Mouse (Mus musculus): ENCODE measurements around the gene Ipp.

Gene Ipp

DNA sequence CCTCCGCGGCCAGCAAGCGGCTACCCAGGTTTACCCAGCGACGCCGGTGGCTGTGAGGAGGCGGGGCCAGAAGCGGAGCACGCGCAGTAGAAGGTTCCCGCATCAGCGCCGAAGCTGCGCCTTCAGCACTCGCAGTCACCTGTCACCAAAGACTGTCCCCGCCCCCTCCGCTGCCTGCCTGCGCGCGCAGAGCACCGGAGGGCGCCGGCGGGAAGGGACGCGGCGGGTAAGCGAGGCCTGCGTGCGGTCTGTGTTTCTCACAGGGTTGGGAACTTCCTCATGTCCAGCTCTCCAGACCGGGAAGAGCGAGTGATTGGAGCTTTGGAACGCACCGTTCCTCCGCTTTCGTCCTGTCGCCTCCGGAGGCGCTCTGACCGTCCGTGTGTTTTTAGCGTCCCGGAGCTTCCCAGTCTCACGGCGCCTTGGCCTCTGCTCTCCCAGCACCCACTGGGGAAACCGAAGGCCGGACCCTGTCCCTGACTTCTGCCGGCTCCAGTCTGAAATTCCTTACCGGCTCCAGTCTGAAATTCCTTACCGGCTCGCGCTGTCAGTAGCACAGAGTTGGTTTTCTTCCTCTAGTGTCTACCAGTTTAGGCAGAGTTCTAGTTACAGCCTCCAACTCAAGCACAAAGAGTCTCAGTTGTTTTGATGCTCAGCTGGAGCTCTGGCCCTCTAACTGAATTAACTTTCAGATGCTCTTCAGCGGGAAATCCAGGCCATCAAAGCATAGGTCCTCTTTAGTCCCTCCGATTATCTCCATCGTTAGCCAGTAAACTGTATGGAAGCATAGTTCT is at the start of gene Ipp:
Gene Ipp, plus strand, starts transcription at position 125 of the 794 bp plus-strand sequence.
- peak; percentile 95 for DNase-seq (ENCODE audit: low read depth, low spot score)

DNA sequence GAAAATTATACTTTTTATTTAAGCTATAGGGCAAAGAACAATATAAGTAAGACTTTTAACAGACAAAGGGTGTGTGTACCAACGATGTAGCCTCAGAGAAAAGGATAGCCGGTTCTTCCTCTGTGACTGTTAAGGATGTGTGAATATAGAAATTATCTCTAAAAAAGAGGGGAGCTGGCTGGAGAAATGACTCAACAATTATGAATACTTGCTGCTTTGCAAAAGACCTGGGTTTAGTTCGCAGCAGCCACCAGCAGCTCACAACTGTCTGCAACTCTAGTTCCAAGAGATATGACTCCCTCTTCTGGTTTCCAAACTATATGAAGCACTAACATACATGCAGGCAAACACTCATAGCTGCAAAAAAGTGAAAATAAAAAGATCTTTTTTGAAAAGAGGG is 45.4 kb upstream of the Ipp start:
- no peak for DNase-seq (ENCODE audit: low read depth, low spot score)

DNA sequence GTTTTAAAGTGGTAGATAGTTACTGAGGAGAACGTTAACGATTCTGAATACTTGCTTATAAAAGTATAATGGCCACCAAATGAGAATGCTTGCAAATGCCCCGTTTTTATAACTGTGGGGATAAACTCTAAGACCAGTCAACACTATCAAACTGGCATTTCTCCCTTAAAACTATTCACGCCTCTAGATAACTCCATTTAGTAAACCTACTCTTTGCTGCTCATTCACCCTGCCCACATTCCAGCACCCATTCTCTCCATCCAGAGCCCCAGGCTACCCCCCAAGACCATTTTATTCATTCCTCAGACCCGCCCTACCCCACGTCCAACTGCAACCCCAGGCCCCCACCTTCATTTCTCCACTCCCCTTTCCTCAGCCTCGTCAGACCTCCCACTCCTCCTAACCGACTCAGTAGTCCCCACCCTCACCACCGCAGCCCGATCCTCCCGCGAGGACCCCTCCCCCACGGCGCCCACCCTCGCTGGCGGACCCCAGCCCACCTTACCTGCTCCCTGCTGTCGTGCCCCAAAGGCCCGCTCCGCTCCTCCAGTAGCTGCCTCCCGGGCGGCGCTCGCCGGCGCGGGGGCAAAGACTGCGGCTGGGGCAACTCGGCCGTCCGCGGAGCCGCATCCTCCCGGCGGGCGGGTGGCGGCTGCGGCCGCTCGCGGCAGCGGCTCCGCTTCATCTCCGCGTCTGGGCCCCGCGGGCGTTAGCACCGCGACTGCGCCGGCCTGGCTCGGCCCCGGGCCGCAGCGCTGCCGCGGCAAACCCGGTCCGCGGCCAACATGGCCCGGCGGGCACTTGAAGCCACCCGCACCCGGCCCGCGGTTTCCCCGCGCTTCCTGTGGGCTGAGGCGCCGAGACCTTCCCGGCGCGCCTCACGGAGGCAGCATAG is 43.9 kb upstream of the Ipp start:
- peak; percentile 86 for DNase-seq (ENCODE audit: low read depth, low spot score)

DNA sequence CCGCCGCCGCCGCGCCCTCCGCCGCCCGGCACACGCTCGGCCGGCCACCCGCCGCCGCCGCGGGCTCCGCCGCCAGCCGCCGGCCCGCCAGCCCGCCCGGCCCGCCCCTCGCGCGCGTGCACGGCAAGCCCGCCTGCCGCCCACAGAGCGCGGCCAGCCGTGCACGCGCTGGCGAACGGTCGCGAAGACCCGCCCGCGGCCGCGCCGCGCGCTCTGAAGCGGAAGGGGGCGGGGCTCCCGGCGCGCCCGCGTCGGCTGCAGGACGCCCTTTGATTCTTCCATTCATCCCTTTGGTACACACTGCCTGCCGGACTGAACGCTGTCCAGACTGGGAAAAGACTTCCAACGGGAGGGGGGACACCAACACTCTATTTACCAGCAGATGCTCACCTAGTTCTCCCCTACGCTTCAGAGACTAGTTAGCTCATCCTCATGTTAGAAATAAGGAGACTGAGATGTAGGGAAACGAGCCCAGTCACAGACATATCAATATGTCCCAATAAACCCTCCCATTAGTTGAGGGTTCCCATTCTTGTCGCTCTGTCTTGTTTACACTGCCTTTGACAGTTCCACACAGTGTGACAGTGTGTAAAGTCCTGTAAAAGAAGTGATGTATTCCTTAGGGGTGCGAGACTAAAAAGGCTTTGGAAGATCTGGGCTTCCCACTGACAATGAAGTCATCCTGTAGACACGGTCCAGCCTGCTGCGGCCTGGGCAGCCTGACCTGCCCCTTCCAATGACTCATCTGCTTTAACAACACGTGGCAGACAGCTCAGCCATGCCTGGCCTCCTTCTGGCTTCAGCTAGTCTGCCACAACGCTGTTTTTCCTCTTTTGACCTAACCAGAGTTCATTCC is 43.0 kb upstream of the Ipp start, which contains the start of gene Mast2:
Gene Mast2, minus strand, starts transcription at position 58 of the 856 bp plus-strand sequence.
- DNase-seq (ENCODE audit: low read depth, low spot score), result peak; percentile 84

GRCm38 (mm10) chr4:116481322-116481721 is 26.0 kb upstream of the Ipp start:
- DNase-seq (ENCODE audit: low read depth, low spot score), result no peak

GRCm38 (mm10) chr4:116483476-116483875 is 23.9 kb upstream of the Ipp start:
- DNase-seq (ENCODE audit: low read depth, low spot score), result no peak

- no peak for DNase-seq (ENCODE audit: low read depth, low spot score)
These were observed 16.2 kb upstream of the Ipp start for GRCm38 (mm10) chr4:116491119-116491536.

GRCm38 (mm10) chr4:116491886-116492285 is 15.5 kb upstream of the Ipp start:
- DNase-seq (ENCODE audit: low read depth, low spot score), result no peak

DNA sequence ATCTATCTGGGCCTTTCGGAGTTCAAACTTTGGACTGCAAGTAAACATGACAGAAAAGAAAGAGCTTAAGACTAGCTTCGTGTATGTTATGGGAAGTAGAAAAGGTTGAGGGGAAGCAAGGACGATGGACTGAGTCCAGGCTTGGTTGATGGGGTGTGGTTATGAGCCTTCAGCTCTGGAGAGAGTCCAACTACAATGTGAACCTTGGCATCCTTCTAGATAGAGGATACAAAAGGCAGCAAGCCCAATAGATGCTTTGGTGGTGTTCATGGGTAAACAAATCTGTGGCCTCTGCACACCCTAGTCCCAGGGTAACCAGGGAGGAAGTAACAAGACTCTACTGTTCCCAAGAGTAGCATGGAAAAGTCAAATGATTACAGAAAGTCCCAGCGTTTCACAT is 14.9 kb upstream of the Ipp start:
- DNase-seq (ENCODE audit: low read depth, low spot score), result no peak

GRCm38 (mm10) chr4:116493646-116494045 is 13.7 kb upstream of the Ipp start:
- DNase-seq (ENCODE audit: low read depth, low spot score), result no peak

DNA sequence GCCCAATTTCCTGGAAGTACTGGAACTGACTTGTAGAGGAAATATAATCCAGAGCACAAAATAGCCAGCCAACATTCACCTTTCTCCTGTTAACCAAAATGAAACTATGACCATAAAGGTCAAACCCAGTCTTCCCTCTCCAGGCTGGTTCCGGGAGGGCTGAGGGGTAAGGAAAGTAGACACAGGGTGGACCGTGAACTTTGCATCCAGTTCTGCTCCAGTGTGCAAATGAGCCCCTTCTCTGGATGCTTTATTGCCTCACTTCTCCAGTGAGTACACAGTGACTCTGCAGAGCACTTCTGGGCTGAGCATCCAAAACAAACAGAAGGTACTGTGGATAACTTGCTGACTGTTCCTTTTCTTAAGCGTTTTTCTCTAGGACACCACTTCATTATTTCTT is 7.4 kb upstream of the Ipp start:
- no peak for DNase-seq (ENCODE audit: low read depth, low spot score)

GRCm38 (mm10) chr4:116506886-116507424 is 394 bp upstream of the Ipp start:
- DNase-seq (ENCODE audit: low read depth, low spot score), result no peak

DNA sequence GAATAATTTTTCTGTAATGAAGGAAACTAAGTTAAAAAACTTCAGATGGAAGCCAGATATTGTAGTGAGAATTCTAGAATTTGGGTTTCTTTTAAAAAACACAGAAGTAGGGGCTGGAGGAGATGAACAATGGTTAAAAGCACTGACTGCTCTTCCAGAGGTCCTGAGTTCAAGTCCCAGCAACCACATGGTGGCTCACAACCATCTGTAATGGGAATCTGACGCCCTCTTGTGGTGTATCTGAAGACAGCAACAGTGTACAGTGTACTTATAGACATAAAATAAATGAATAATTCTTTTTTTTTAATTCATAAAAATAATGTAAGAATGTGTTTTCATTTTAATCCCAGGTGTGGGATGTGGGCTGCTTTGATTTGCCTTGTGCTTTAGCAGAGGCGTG is 23.8 kb downstream of the Ipp start:
- DNase-seq (ENCODE audit: low read depth, low spot score), result peak; percentile 30

DNA sequence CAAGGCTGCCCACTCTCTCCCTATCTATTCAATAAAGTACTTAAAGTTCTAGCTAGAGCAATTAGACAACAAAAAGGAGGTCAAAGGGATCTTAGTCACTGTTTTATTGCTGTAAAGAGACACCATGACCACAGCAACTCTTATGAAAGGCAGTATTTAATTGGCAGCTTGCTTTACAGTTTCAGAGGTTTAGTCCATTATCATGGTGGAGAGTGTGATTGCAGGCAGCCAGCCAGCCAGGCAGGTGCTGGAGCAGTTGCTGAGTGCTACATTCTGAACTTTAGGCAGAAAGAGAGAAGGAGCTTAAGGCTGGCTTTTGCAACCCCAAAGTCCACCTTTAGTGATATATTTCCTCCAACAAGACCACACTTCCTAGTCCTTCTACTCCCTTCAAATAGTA is 29.0 kb downstream of the Ipp start:
- DNase-seq (ENCODE audit: low read depth, low spot score), result no peak

GRCm38 (mm10) chr4:116537737-116538136 is 30.4 kb downstream of the Ipp start:
- DNase-seq (ENCODE audit: low read depth, low spot score), result no peak

- DNase-seq (ENCODE audit: low read depth, low spot score), result no peak
These were observed 43.1 kb downstream of the Ipp start for GRCm38 (mm10) chr4:116550432-116550831.

- no peak for DNase-seq (ENCODE audit: low read depth, low spot score)
These were observed 45.7 kb downstream of the Ipp start for GRCm38 (mm10) chr4:116553035-116553434.

DNA sequence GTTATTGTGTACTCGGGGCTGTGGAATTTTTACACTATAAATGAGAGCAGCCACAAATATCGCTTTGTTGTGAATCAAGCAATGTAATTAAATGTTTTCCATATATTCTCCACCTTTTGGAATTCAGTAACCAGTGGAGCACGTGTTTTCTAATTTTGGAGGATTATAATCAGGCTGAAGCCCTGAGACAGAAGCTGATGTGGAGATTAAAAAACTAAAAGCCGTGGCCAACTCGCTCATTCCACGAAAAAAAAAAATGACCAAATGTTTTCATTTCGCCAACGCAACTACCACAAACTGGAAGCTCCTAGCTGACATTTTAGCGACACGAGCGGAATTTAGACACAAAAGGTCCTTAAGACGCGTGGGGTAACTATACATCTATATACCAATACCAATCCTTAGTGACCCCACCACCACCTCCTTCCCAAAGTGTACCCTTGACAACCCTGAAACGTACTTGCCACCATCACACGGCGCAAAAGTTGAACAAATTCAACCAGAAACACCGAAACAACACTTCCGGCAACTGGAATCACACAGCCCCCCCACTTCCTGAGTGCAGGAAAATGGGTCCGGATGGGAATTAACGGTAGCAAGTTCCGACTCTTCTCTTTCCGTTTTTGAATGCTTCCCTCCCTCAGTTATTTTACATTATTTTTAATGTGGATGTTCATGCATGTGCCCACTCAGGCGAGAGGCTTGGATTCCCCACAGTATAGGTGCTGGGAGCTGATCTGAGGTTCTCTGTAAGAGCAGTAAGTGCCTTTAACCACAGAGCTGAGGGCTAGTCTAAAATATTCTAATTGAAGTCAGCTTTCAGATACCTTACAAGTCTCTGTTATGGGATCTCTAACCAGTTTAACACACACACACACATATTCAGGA is 48.3 kb downstream of the Ipp start, which contains the start of gene Tmem69:
Gene Tmem69, minus strand, starts transcription at position 524 of the 888 bp plus-strand sequence.
- peak; percentile 92 for DNase-seq (ENCODE audit: low read depth, low spot score)

DNA sequence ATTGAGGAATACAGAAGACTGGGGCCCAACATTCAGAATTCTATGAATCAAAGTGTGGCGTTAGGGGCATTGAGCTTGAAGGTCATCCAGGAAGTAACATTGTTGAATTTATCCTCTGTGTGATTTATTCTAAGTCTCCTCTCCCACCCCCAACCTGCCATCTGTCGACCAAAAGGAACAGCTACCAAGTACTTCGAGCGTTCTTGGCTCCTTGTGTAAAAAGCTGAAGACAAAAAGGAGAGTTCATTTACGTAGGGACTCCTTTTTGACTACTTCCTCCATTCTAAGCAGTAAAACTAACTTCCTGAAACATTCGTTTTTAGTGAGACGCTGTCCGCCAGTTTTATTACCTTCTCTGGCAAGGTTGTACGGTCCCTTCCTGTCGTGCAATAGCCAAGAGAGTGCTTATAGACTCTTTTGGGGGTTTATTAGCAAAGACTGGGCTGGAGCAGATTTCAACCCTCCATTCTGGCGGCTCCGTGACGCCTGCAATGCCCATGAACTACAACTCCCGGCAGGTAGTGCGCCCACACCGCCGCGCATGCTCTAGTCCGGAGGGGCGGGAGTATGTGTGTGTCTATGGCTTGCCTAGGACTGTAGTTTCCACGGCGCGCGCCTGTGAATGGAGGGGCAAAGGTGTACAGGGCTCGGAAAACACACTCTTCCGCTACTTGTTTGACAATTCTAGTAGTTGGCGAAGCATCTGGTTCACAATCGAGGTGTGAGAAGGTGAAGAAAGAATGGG is 49.4 kb downstream of the Ipp start:
- DNase-seq (ENCODE audit: low read depth, low spot score), result peak; percentile 97

Measured in R1 (cell line).